Mouse (Mus musculus) heart, embryonic 13.5 days (tissue): ENCODE results near the gene Atf7ip2. TPM values are rescaled to one million over a fixed set of nuclear protein-coding genes. Genes with fewer than 3 reads are reported as not detected.
A peak's percentile ranks its signal among the peaks of the same experiment; 100 is the strongest.

ENCODE experiments used
- ATAC-seq: fragments of 200-750 bp; cut with Nextera tagmentation; 2 replicates; pipeline ENCODE4 v1.8.0; 2017; ENCODE audit warnings: moderate TSS enrichment; ENCODE audit not compliant: insufficient number of reproducible peaks, low FRiP score, low TSS enrichment; ENCODE audit errors: extremely low read depth
- H3K27ac ChIP-seq: fragments of 300-500 bp; sonication (generic); replicated peaks from 2 replicates; pipeline ENCODE4 v1.5.1; 2015; ENCODE audit warnings: moderate library complexity, mild to moderate bottlenecking, inconsistent platforms
- H3K27me3 ChIP-seq: fragments of 300-500 bp; sonication (generic); replicated peaks from 2 replicates; pipeline ENCODE4 v1.6.1; 2015; ENCODE audit warnings: mild to moderate bottlenecking, inconsistent platforms
- H3K36me3 ChIP-seq: fragments of 300-500 bp; sonication (generic); 2 replicates; pipeline ENCODE4 v1.6.1; 2015; ENCODE audit warnings: mild to moderate bottlenecking, inconsistent platforms
- H3K4me1 ChIP-seq: fragments of 300-500 bp; sonication (generic); 2 replicates; pipeline ENCODE4 v1.6.1; 2015; ENCODE audit warnings: inconsistent platforms
- H3K4me2 ChIP-seq: fragments of 300-500 bp; sonication (generic); 2 replicates; pipeline ENCODE4 v1.6.1; 2015; ENCODE audit warnings: inconsistent platforms, mild to moderate bottlenecking, moderate library complexity
- H3K4me3 ChIP-seq: fragments of 300-500 bp; sonication (generic); 2 replicates; pipeline ENCODE4 v1.5.1; 2015; ENCODE audit warnings: moderate library complexity, mild to moderate bottlenecking, inconsistent platforms
- H3K9ac ChIP-seq: fragments of 300-500 bp; sonication (generic); 2 replicates; pipeline ENCODE4 v1.6.1; 2015; ENCODE audit warnings: inconsistent platforms, mild to moderate bottlenecking, moderate library complexity
- H3K9me3 ChIP-seq: fragments of 300-500 bp; sonication (generic); 2 replicates; pipeline ENCODE4 v1.6.1; 2016; ENCODE audit warnings: inconsistent platforms
- WGBS: fragments of 180-500 bp; shearing (Covaris S2); methylation state at CpG from one replicate; pipeline ENCODE4 v1.1.7; 2015; ENCODE audit warnings: mixed read lengths; 5-methylcytosine and 5-hydroxymethylcytosine counted together
- microRNA-seq: library from miRNA; unstranded; fragments of <30 nt; microRNA quantifications from one replicate; pipeline ENCODE4, GENCODE M21; 2016
- polyA plus RNA-seq: library from polyadenylated mRNA; unstranded; fragments of >200 nt; fragmentation: Nextera tagmentation; extraction: Ambion mirVana; gene quantifications from 2 replicates; pipeline ENCODE4 v1.2.1, GENCODE M21; 2015

Atf7ip2 gene
- polyA plus RNA-seq, 1 experiment from 2014 or later = 0.43 TPM

- H3K4me1 ChIP-seq = peaks cover 26% of the 10 kb centered on the region
- H3K9me3 ChIP-seq = no peaks in the 10 kb centered on the region
- 20% methylated on average over 8 of the region's 8 CpGs for WGBS
- H3K36me3 ChIP-seq = no peaks in the 10 kb centered on the region
- H3K4me3 ChIP-seq = no peak overlapping the region
- H3K9ac ChIP-seq = peak overlapping the region; percentile 52
- H3K27ac ChIP-seq = peak overlapping the region; percentile 43
- ATAC-seq = no peak
- H3K27me3 ChIP-seq = no peaks in the 10 kb centered on the region
- peak overlapping the region; percentile 37 for H3K4me2 ChIP-seq
Measured at GRCm38 (mm10) chr16:10299637-10300036, 107.1 kb downstream of the Atf7ip2 start.

GRCm38 (mm10) chr16:10300231-10301186, 108.0 kb downstream of the Atf7ip2 start:
- H3K4me2 ChIP-seq = no peak overlapping the region
- H3K4me3 ChIP-seq = no peak overlapping the region
- peaks cover 31% of the 10 kb centered on the region for H3K4me1 ChIP-seq
- no peak for ATAC-seq
- 61% methylated on average over 3 of the region's 3 CpGs for WGBS
- H3K9ac ChIP-seq = peak overlapping the region; percentile 52; the same call in 1 of the 2 replicates
- H3K27ac ChIP-seq = peak overlapping the region; percentile 43
- no peaks in the 10 kb centered on the region for H3K9me3 ChIP-seq
- H3K27me3 ChIP-seq = no peaks in the 10 kb centered on the region
- H3K36me3 ChIP-seq = no peaks in the 10 kb centered on the region

Small RNA genes lying within 50 kb of the gene (microRNA-seq; reads per million reads assigned to microRNA genes)
- gene Gm22932 = not detected

Other genes with a start within 250 kb of the Atf7ip2 start
- gene Grin2a, start 197.2 kb upstream of the Atf7ip2 start, polyA plus RNA-seq = 0.55 and 0.90 TPM in 2 replicates
- gene Rpl39l, start 22.5 kb upstream of the Atf7ip2 start, polyA plus RNA-seq = 0.25 and 0.46 TPM in 2 replicates
- 23.3 and 23.9 TPM in 2 replicates for gene Emp2, start 121.3 kb downstream of the Atf7ip2 start, polyA plus RNA-seq
- gene Tekt5, start 202.8 kb downstream of the Atf7ip2 start, polyA plus RNA-seq = 0.13 and 0.33 TPM in 2 replicates
- 36.6 and 37.1 TPM in 2 replicates for gene Nubp1, start 219.2 kb downstream of the Atf7ip2 start, polyA plus RNA-seq